Mouse (Mus musculus): ENCODE measurements around the gene Gars.

The Gars gene

GRCm38 (mm10) chr6:55061328-55061727, 23.5 kb downstream of the Gars start:
- TF ChIP-seq GATA4 (IDR thresholded peaks at IDR 0.05; ENCODE audit: insufficient replicate concordance, low read length): no peak

DNA sequence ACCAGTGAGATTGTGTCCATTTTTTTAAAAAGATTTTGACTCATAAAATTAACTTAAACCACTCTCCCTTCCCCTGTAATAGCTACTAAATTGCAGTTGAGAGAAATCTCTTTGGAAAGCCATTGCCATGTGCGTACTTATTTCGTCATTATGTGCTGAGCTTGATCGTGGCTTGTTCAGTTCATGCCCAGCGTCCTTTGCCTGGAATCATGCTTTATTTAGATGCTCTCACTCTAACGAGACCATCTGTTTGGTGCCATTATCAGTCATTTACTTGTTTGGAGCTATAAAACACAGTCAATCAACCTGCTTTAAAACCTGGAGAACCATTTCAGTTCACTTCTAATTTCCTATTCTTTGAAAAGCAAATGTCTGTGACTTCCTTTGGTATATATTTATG, 24.4 kb downstream of the Gars start:
- no peak for TF ChIP-seq GATA4 (IDR thresholded peaks at IDR 0.05; ENCODE audit: insufficient replicate concordance, low read length)

- no peak for TF ChIP-seq GATA4 (IDR thresholded peaks at IDR 0.05; ENCODE audit: insufficient replicate concordance, low read length)
Observed at GRCm38 (mm10) chr6:55063793-55064476, 26.1 kb downstream of the Gars start.

- no peak for TF ChIP-seq GATA4 (IDR thresholded peaks at IDR 0.05; ENCODE audit: insufficient replicate concordance, low read length)
Observed at GRCm38 (mm10) chr6:55064477-55064827, 26.6 kb downstream of the Gars start.

DNA sequence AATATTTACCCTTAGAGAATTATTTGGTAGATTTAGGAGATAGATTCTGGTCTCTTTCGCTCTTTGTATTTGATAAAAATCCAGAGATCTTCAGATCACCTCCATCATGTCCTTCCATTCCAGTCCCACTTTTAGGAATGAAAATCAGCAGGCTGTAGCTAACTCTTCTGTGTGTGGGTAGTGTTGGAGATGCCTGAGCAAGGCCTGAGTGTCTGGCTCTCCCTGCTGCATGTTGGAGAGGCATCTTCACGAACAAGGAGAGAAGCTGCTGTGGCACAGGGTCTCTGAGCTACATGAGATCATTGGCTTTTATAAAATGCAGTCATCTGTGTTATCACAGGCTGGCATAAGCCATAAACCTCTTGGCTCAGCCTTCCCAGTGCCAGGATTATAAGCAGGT, 28.1 kb downstream of the Gars start:
- TF ChIP-seq GATA4 (IDR thresholded peaks at IDR 0.05; ENCODE audit: insufficient replicate concordance, low read length): no peak

DNA sequence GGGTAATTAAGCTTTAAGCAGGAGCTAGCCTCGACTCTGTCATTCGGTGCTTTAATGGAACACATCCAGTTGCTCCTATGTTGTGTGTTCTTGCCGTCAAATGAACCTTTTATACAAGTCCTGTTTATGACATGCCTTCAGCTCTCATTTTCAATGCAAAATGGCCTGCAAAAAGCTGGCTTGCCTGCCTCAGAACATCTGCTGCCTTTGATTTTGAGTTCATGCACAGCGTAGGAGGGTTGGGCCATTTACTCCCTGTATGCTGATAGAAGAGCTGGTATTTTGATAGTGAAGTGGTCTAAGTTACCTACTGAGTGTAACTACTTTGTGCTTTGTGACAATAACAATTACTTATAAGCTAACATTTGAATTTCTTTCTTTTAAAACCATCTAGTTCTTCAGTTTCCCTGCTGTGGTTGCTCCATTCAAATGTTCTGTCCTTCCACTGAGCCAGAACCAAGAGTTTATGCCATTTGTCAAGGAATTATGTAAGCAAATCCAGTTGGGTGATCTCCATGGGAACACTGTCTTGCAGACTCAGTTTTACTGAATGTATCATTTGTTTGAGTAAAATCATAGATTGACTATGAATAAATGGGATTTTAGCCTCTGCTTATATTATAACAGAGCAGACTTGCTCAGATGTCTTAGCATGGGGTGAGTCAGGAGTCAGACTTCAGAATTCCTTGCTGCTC, 38.9 kb downstream of the Gars start:
- no peak for TF ChIP-seq GATA4 (IDR thresholded peaks at IDR 0.05; ENCODE audit: insufficient replicate concordance, low read length)

DNA sequence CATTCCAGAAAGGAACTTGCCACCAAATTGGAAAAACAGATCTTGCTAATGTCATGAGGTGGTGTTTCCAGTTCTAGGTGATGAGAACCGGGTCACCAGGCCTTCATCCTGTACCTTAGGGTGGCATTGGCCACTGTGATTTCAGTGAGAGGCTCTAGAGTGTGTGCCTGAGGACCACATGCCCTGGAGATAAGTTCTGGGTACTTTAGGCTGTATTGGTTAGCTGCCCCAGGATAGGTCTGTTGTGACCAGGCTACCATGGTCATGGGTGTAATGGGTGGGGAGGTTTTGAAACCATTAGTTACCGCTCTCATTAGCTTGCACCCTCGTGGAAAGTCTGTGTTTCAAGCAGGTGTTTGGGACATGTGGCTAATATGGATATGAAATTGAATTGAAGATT, 43.6 kb downstream of the Gars start:
- no peak for TF ChIP-seq GATA4 (IDR thresholded peaks at IDR 0.05; ENCODE audit: insufficient replicate concordance, low read length)

DNA sequence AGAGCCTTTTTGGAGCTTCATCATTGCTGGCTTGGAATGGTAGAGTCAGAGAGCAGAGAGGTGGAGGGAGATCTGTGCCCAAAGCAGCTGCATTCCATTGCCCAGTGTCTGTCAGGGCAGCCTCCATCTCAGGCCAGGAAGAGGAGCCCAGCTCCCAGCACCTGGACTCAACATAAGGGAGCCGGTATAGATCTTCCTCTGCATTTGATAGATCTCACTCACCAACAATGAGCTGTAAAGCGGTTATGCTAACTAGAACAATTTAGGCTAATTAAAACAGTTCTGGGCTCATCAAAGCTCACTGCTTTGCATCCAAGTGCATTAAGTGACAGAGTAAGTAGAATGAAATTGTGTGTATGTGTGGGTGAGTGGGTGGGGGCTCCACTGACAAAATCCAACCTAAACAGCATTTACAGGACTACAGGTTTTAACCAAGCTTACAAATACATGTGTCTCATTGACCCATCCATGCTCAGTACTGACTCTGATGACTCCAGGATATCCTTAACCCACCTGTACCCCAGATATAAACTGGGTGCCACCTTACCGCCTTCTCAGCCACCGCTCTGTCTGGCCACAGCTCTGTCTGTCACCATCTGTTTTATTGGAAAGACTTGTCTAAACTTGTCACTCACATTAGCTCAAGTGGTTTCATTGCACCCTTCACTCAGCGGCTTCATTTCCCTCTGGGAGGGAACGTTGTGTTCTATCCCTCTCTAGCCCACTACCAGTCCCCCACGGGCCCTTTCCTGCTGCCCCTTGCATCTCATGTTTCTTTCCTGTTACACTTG, 44.6 kb downstream of the Gars start:
- TF ChIP-seq GATA4 (IDR thresholded peaks at IDR 0.05; ENCODE audit: insufficient replicate concordance, low read length): no peak

DNA sequence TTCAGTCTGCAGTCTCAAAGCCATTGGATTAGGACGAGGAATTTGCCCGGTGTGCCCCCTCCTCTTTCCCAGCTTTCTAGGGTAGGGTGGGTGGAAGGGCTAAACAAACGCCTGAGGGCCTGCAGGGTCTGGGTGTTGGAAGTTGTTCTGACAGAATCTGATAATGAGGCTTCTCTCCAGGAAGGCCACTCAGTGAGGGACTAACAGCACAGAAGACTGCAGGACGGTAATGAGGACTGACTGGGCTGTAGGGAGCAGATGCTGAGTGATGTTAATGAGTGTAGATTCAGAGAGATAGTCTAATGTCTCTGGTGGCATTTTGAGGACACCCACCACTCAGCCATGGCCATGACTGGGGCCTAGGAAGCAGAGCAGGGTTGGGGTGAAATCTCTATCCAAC, 49.5 kb downstream of the Gars start:
- no peak for TF ChIP-seq GATA4 (IDR thresholded peaks at IDR 0.05; ENCODE audit: insufficient replicate concordance, low read length)

DNA sequence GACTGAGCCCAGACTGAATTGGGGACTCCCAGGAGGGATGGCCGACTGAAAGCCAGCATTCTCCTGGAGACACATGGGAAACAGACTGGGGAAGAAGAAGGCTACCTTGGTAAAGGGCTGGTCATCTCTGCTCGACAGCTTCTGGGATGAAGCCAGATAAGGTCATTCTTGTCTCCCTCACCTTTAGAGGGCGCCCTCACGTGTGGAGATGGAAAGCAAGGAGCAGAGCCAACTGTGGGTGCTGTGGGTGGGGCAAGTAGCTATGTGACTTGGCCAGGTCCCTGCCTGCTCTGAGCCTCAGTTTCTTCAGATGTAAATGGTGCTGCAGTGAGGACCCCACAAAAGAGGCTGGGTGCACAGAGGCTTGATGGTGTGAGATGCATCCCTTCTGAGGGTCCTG, 52.8 kb downstream of the Gars start:
- no peak for TF ChIP-seq GATA4 (IDR thresholded peaks at IDR 0.05; ENCODE audit: insufficient replicate concordance, low read length)

GRCm38 (mm10) chr6:55091396-55091795, 53.6 kb downstream of the Gars start:
- TF ChIP-seq GATA4 (IDR thresholded peaks at IDR 0.05; ENCODE audit: insufficient replicate concordance, low read length): no peak

DNA sequence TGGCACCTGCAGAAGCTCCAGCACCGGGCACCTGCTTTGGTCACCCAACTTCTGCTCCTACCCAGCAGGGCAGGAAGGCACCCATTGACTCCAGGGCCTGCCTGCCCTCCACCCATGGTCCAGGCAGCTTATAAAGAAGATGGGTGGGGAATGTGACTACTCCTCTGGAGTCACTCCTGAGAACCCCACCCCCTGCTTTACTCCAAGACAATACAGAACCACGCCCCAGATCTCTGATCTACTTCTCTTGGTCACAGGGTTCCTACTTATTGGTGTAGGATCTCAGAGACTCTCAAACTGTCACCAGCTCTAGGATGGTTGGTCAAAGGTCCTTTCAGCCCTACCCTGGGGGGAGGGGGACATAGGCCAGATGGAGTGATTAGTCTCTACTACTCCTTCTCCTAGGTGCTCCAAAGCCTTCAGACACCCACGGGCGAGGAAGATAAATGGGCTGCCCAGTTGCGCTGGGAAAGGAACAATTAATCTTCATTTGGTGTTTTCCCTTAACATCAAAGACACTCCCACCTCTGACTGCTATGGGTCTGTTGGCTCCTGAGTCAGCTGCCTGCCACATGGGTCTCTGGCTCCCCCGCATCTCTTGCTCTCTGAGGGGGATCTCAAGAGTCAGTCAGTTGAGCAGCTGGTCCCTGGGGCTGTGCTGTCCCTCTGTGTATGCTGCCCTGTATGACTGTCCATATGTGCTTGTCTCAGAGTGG, 55.8 kb downstream of the Gars start:
- TF ChIP-seq GATA4 (IDR thresholded peaks at IDR 0.05; ENCODE audit: insufficient replicate concordance, low read length): no peak

DNA sequence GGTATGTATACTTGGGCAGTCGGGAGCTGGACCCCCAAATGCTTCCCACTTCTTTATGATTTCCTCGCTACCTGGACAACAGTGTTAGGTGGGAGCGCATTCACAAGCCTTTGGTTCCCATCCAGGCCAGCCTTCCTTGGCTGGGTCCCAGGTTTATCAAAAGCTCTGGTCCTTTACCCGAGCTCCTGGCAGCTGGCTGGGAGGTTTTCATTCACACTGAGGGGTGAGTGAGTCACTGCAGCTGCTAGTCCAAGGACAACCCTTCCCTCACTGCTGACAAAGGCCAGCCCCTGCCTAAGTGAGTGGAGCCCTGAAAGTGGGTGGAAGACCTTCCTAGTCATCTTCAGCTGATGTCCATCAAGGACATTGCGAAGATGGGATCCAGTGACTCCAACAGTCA, 60.2 kb downstream of the Gars start:
- TF ChIP-seq GATA4 (IDR thresholded peaks at IDR 0.05; ENCODE audit: insufficient replicate concordance, low read length): no peak

GRCm38 (mm10) chr6:55098603-55099002, 60.8 kb downstream of the Gars start:
- TF ChIP-seq GATA4 (IDR thresholded peaks at IDR 0.05; ENCODE audit: insufficient replicate concordance, low read length): no peak

GRCm38 (mm10) chr6:55108358-55108757, 70.6 kb downstream of the Gars start:
- TF ChIP-seq GATA4 (IDR thresholded peaks at IDR 0.05; ENCODE audit: insufficient replicate concordance, low read length): no peak; the same call in 1 of the 2 replicates

Measured in liver, adult (tissue).